ENCODE assay signal across 8 mouse cellular contexts in the genomic region with DNA sequence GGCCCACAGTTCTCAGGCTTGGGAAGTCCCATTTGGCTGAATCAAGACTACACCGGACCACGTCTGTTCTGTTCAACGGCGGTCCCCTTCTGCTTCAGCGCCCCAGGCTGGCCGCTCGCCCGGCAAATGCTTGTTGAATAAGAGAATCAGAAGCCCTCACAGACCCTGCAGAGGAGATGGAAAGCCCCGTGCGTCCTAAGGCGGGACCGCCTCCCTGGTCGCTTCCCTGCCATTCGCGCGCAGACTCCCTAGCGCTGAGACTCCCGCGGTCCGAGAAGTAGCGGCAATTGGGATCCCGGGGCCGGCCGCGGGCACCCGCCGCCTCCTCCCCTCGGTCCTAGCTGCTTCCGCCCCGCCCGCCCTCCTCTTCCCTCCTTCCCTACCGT. TPM values are rescaled to one million over a fixed set of nuclear protein-coding genes. Genes with fewer than 3 reads are reported as not detected.
DNase-seq lines count a peak whose midpoint lies in the region; ATAC-seq and TF ChIP-seq lines count a peak whose summit lies in the region.

Gene Samd14, plus strand, starts transcription at position 251 of the 386 bp plus-strand sequence.

- no peak for TF ChIP-seq CTCF in spleen, adult 2 months (IDR thresholded peaks at IDR 0.05; ENCODE audit: extremely low read depth, insufficient read depth, insufficient read length, insufficient replicate concordance)
- TF ChIP-seq CTCF in left cerebral cortex, adult 2 months (IDR thresholded peaks at IDR 0.05) = no peak

- H3K9ac ChIP-seq in forebrain, embryonic 14.5 days (ENCODE audit: low read length) = peak within 1 kb of the TSS; percentile 99
- peak within 1 kb of the TSS; percentile 95 for H3K9ac ChIP-seq in hindbrain, embryonic 12.5 days

- H3K4me1 ChIP-seq in spleen, adult 2 months (ENCODE audit: control insufficient read depth, insufficient read depth, insufficient read length) = peaks cover 16% of the 10 kb centered on the region; the same call in 1 of the 2 replicates
- peaks cover 46% of the 10 kb centered on the region for H3K4me1 ChIP-seq in forebrain, embryonic 14.5 days (ENCODE audit: control insufficient read depth, insufficient read depth, low read length)
- peaks cover 72% of the 10 kb centered on the region for H3K4me1 ChIP-seq in hindbrain, embryonic 12.5 days

- intact Hi-C loops in left cerebral cortex, adult 2 months (cut with DNase I) = no loop called here

- H3K9me3 ChIP-seq in forebrain, embryonic 14.5 days (replicated peaks; ENCODE audit: control insufficient read depth, low read length) = no peaks in the 10 kb centered on the region
- H3K9me3 ChIP-seq in hindbrain, embryonic 12.5 days (replicated peaks) = no peaks in the 10 kb centered on the region

- H3K27me3 ChIP-seq in spleen, adult 2 months (ENCODE audit: control insufficient read depth, insufficient read depth, low read length) = peaks cover 10% of the 10 kb centered on the region
- no peaks in the 10 kb centered on the region for H3K27me3 ChIP-seq in forebrain, embryonic 14.5 days (replicated peaks; ENCODE audit: control insufficient read depth, insufficient read depth, low read length)
- no peaks in the 10 kb centered on the region for H3K27me3 ChIP-seq in hindbrain, embryonic 12.5 days

- TF ChIP-seq POLR2A in spleen, adult 2 months (IDR thresholded peaks at IDR 0.05; ENCODE audit: low read depth, low read length) = no peak

- peaks cover 7% of the 10 kb centered on the region for H3K36me3 ChIP-seq in spleen, adult 2 months (ENCODE audit: control insufficient read depth, insufficient read depth, low read length)
- H3K36me3 ChIP-seq in forebrain, embryonic 14.5 days (ENCODE audit: control insufficient read depth, insufficient read depth, low read length) = peaks cover 21% of the 10 kb centered on the region
- H3K36me3 ChIP-seq in hindbrain, embryonic 12.5 days = peaks cover 22% of the 10 kb centered on the region

- peak within 1 kb of the TSS; percentile 59 for H3K4me3 ChIP-seq in spleen, adult 2 months (ENCODE audit: extremely low read depth, insufficient read depth, insufficient read length)
- peak within 1 kb of the TSS; percentile 91 for H3K4me3 ChIP-seq in forebrain, embryonic 14.5 days (ENCODE audit: low read depth, low read length)
- H3K4me3 ChIP-seq in hindbrain, embryonic 12.5 days = peak within 1 kb of the TSS; percentile 72
- peak within 1 kb of the TSS; percentile 54 for H3K4me3 ChIP-seq in left cerebral cortex, adult 2 months

- under 1% methylated on average over 21 of the region's 32 CpGs for WGBS in spleen, adult 2 months
- under 1% methylated on average over 32 of the region's 32 CpGs for WGBS in forebrain, embryonic 14.5 days
- WGBS in hindbrain, embryonic 12.5 days = 0% methylated on average over 30 of the region's 32 CpGs

- ATAC-seq in forebrain, embryonic 14.5 days = peak; percentile 85
- peak; percentile 76 for ATAC-seq in hindbrain, embryonic 12.5 days (ENCODE audit: low FRiP score)

- H3K4me2 ChIP-seq in forebrain, embryonic 14.5 days (ENCODE audit: low read length) = peak within 1 kb of the TSS; percentile 92
- peak within 1 kb of the TSS; percentile 77 for H3K4me2 ChIP-seq in hindbrain, embryonic 12.5 days (replicated peaks)

- DNase-seq in spleen, adult 2 months (ENCODE audit: low read depth in 1 of 2, low spot score in 2 of 2) = no peak
- no peak for DNase-seq in spleen, postnatal 14 days (ENCODE audit: low spot score in 2 of 2)
- peak; percentile 67 to 74 for DNase-seq in cerebellum, adult 18-20 months
- DNase-seq in forebrain, embryonic 14.5 days (ENCODE audit: low spot score) = peak; percentile 94
- peak; percentile 52 to 64 for DNase-seq in left cerebral cortex, adult 2 months (ENCODE audit: extremely low spot score in 1 of 2, low spot score in 2 of 2)
- peak; percentile 47 for DNase-seq in lung, postnatal 36 days
- peak; percentile 85 for DNase-seq in right cerebral cortex, postnatal 4 days

- H3K27ac ChIP-seq in spleen, adult 2 months (ENCODE audit: insufficient read depth, low read length) = peak within 1 kb of the TSS; percentile 25; the same call in 1 of the 2 replicates
- peak within 1 kb of the TSS; percentile 98 for H3K27ac ChIP-seq in forebrain, embryonic 14.5 days (ENCODE audit: low read depth, low read length)
- peak within 1 kb of the TSS; percentile 98 for H3K27ac ChIP-seq in hindbrain, embryonic 12.5 days
- H3K27ac ChIP-seq in left cerebral cortex, adult 2 months = peak within 1 kb of the TSS; percentile 57

RNA-seq across cellular contexts. Expression of gene Samd14, which starts in this region (rescaled TPM):
- 19.3 and 23.7 TPM in 2 replicates for polyA plus RNA-seq in spleen, adult 2 months (2012; rRNA removed)
- 81.7 and 96.5 TPM in 2 replicates for polyA plus RNA-seq in forebrain, embryonic 14.5 days (2014; fragmentation: Nextera tagmentation; extraction: Ambion mirVana)
- polyA plus RNA-seq in hindbrain, embryonic 12.5 days (2016; fragmentation: Nextera tagmentation; extraction: Ambion mirVana) = 94.6 and 106 TPM in 2 replicates
- 10 to 100 TPM; 25.1 to 30.1 TPM for total RNA-seq in left cerebral cortex, adult 2 months (2021)

Comparison
In these comparisons a context has a peak if more than half of its experiments do, and no peak if none do; other contexts are left out.
1. DNase-seq: peak in cerebellum, adult 18-20 months (2 of 2), forebrain, embryonic 14.5 days (single experiment), left cerebral cortex, adult 2 months (2 of 2), lung, postnatal 36 days (single experiment) and right cerebral cortex, postnatal 4 days (single experiment); none in spleen, adult 2 months (0 of 2) and spleen, postnatal 14 days (0 of 2).
2. H3K27ac ChIP-seq: peak in every context shown above with its lines; median percentile 98 in forebrain, embryonic 14.5 days; 98 in hindbrain, embryonic 12.5 days; 57 in left cerebral cortex, adult 2 months; 25 in spleen, adult 2 months.
3. Peak in every context shown above with its lines, with median percentiles within 50 percentile points of each other: H3K4me3 ChIP-seq.